Mouse (Mus musculus): Measurements from ENCODE around the gene Dcbld2.

Gene Dcbld2

DNA sequence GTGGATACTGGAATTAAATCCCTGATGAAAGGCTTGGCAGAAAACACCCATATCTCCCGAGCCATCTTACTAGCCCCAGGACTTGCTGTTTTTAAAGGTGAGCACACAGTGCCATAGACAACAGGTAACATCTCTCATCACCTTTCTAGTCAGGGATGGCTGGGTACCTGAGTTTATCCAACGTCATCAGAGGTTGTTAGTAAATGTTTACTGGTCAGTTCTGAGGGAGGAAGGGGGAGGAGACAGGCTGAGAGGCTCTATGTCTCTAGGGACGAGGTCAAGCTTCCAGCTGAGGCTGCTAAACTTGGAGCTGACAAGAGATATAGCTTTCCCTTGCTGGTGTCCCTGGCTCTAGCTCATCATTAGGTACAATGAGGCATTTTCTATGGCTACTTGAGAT lies 74.1 kb downstream of the Dcbld2 start:
- DNase-seq (ENCODE audit: low read depth, low spot score), result no peak

DNA sequence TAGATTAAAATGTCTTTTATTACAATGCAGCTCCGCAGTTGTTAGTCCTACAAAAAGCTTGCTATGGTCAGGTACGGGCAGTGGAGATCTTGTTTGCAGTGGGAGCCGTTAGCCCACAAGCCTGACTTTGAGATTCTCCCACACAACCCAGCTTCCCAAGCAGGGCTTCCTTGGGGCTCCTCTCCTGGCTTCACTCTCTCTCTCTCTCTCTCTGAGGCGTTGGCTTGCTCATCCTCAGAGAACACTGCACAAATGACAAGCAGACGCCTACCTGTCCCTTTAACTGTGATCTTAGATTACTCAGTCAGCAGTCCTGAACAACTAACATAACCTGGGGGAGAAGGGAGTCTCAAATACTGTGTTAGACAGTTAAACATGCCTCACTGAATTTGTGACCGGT lies 79.6 kb downstream of the Dcbld2 start:
- DNase-seq (ENCODE audit: low read depth, low spot score), result no peak

DNA sequence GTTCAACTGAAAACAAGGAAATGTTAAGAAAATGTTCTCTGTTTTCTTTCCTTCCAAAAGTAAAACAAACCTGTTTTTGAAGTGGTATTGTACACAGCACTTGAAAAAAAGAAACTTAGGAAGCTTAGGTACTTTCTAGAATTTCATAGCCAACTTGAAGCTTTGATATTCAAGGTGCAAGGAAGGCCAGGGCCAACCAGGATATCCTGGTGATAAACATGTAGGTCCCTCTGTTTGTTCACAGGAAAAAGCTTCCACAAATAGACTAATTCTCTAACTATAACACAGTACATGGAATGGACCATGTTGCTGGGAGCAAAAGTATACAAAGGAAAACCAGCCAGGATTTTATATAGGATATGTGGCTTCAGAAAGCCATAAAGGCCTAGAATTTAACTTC lies 88.5 kb downstream of the Dcbld2 start:
- DNase-seq (ENCODE audit: low read depth, low spot score), result no peak

DNA sequence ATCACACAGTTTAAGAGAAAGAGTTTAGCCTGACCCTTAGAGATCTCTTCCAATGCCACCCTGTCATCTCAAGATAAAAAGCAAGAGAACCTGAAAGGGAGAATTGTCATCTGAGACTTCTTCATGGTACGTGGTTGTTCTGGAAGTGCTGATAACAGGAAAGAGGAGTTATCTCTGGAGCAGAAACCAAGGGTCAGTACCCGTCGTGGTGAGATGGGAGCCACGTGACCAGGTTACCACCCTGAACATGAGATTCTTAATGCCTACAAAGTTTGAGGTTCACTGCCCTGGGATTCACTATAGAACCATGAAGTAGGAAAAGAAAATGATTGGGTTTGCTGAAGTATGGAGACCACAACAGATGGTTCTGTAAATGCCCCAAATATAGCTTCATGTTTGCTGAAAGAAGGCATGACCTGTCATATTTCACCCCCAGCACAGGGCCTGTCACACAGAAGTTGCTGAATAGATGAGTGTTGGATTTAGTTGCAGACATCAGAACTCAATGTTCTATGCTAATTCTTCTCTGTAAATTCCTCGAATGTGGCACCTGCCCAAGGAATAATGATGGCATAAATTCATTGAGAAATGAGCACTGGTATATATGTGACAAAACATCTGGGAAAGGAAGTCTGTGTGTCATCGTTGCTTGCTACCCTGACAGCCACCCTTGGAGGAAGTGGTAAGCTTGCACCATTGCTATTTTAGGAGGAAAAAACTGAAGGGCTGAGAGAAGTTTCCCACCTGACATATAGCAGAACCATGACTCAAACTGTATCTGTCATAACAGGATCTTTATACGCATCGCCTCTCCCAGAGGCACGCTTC lies 89.9 kb downstream of the Dcbld2 start:
- DNase-seq (ENCODE audit: low read depth, low spot score), result peak; percentile 53

DNA sequence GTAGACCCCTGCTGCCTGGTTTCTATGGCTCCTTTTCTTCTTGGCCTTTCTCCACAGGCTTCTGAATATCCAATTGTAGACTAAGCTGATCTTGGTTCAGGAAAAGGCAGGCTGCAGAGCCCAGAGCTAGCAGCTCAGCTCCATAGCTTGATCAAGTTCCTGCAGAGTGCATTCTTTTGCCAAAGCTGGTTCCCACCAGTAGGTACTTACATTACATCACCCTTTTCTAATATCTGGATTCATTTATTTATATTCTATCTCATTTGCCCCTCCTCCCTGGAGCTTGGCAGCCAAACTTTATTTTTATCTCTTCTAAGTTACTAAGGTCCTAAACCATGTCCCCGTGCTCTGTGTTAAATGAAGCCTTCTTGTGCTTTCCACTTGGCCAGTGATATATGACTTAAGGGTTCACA lies 90.9 kb downstream of the Dcbld2 start:
- DNase-seq (ENCODE audit: low read depth, low spot score), result no peak

DNA sequence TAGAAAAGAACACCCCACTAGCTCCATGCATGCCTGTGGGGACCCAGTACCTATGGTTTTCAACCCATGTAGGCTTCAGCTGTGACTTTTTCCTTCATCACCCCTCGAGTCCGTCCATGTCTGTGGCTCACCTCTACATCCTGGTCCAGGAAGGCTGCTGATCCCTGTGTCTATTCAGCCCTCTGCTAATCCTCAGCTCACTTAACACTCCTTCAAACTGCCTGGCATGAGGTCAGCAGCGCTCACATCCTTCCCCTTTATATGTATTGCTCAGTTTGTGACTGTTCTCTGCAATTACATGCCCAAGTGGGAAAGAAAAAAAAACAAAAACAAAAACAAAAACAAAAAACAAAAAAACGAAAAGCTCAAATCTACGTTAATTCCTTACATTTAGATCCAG lies 91.4 kb downstream of the Dcbld2 start:
- DNase-seq (ENCODE audit: low read depth, low spot score), result no peak

DNA sequence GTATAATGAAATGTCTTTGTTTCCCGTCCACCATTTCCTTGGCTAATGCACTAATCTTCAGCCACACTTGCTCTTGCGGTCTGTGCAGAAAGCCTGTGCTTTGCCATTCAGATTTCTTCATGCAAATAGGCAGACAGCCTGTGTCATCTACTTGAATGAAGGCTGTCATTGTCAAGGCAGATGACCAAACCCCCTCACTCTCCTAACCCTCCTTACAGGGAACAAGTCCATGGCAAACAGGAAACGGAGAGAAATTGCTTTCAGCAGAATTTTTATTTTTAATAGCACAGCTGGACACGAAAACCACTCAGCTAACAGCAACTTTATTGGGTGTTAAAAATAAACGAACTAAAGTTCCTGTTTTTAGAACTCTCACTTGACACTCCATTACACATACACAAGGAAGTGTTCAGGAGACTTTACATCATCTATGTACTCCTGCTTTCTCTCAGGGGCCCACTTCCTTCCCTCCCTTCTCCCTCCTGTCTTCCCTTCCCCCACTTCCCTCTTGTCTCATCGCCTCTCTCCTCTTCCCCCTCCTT lies 93.6 kb downstream of the Dcbld2 start:
- peak; percentile 20 for DNase-seq (ENCODE audit: low read depth, low spot score)

DNA sequence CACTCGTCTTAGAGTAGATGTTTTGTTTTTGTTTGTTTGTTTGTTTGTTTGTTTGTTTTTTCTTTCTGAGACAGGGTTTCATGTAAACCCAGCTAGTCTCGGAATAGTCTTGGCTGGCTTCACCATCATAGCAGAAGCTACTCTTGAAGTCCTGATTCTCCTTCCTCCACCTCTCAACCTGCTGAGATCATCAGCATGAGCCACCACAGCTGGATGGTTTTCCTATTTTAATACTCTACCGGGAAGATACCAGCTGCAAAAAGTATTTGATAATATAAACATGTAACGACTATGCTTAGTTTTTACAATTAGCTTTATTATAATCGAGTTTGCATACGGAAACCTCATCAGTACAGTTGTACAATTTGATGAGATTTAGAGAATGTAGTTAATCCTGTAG lies 94.3 kb downstream of the Dcbld2 start:
- no peak for DNase-seq (ENCODE audit: low read depth, low spot score)

DNA sequence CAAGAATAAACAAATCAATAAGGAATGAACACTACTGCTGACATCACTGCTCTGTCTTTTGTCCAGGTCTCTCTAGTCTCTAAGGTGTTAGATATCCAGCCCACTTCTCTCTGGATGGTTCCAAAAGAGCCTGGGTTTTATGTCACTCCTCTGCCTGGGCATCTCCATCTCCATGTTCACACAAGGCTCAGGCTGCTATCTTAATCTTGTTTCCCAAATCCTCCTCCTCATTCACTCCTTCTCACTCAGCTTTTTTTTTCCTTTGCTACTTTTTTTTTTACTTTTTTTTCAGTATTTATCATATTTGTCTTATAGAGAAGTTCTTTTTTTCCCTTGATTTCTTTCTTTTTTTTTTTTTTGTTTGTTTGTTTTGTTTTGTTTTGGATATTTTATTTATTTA lies 96.7 kb downstream of the Dcbld2 start:
- no peak for DNase-seq (ENCODE audit: low read depth, low spot score)

DNA sequence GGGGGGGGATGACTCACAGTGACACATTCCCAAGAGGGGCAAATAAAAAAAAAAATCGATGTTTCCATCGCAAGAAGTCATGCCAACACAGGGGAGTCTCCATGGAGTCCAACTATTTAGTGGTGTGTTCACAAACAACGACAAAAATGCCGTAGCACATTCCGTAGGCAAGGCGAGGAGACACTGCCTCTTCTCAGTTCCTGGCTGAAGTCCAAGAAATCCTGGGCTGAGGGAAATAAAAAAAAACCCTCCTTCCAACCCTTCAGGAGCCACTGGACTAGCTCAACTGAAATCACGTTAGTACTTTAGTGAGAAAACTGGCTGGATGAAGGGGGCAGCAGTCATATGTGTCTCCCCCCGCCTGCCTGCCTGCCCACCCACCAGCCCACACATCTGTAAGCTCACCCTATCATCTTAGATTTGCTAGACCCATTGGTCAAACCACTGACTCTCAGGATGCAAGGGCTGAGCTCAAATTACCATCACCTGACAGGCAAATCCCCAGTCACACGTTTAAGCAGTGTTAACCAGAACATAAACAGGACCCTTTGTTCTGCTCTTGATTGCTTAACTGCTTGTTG lies 104.0 kb downstream of the Dcbld2 start:
- DNase-seq (ENCODE audit: low read depth, low spot score), result no peak

DNA sequence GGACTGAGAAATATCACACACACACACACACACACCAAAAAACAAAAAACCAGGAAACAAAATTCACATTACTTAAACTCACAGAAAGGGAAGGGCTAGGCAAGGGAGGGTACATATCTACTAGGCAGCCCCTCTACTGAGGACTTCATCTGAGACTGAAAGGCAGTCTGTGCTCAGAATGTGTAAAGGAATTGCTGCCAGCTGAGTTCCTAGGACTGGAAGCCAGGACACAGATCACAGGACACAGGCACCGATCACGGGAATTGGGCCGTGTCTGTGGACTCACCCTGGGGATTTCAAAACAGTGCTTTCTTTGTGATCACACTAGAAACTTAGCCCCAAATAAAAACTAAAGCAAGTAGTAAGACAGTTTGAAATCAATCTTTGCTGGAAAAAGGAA lies 104.6 kb downstream of the Dcbld2 start:
- DNase-seq (ENCODE audit: low read depth, low spot score), result no peak

DNA sequence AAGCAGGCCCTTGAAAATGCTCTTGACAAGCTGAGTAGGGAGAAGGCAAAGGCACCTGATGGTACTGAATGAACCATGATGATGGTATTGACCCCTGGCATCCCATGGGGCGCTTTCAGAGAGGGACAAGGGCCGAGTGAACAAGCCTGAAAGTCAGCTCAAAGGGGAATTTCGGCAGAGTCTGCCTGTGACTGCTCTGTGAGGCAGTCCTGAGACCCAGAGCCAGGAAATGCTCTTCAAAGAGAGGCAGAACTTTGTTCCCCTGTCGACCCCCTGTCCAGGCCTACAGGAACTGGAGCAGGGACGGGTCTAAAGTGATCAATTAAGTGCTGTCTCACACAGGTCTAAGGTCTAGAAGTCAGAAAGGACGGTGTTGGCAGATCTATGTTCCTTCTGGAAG lies 105.5 kb downstream of the Dcbld2 start:
- no peak for DNase-seq (ENCODE audit: low read depth, low spot score)

DNA sequence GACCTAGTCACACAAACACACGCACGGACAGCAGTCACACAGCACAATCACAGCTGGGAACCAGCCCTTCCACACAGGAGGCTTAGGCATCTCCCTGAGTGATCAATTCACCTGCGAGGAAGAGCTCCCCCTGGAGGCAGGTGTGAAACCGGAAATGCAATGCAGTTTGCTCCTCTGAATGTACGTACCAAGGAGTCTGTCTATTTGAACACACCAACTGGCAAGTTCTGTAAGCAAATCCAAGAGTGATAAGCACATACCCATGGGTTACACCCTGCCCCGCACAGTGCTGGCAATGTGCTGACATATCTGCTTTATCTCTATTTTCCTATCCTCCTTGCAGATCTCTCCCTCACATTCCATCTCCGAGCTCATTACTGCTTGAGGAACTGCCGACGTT lies 106.3 kb downstream of the Dcbld2 start:
- DNase-seq (ENCODE audit: low read depth, low spot score), result peak; percentile 80

DNA sequence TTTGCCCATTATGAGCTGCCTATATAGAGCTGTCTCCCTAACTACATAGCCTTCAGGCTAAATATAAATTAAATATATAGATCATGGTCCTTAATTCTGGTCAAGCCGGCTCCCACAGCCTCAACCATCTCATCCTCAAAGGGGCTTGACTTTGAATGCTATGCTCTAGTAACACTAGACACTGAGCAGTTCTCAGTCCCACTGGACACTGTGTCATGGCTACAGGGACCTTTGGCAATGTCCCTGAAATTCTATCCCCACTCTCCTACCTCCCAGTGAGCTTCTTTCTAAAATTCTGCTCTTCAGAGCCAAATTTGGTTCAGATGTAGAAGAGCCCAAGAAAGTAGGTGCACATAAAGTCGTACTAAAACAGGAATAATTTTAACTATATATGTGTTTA lies 107.9 kb downstream of the Dcbld2 start:
- DNase-seq (ENCODE audit: low read depth, low spot score), result no peak

DNA sequence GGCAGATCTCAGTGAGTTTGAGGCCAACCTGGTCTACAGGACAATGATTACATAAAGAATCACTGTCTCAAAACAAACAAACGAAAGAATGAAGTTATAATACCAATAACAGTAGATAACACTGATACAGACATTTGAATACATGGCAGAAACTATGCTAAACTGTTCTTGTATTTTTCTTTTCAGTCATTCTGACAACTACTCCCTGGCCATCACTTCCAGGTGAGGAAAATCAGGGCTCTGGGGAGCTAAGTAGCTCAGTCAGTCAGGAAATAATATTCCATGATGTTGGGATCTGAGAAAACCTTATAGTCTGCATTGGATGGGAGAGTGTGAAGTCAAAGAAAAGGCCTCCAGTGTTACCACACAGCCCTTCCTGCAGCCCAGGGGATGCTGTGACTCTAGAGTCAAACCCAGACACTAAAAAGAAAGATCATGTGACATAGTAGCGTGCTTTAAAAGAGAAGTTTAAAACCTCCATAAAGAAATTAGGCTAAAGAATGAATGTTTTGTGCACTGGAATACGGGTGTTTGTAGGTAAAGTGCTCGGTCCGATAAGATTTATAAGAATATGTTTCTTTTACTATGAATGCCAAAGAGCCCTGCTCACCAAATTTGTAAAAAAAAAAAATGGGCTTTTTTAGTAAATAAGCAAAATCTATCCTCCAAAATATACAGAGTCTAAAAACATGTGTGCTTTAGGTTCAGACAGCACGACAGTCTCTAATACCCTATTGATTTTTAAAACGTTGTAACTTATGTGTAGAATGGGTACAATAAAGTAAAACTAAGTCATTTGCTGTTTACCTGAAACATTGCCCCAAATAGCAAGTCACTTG lies 108.9 kb downstream of the Dcbld2 start:
- no peak for DNase-seq (ENCODE audit: low read depth, low spot score)

Measured in CD4-positive, CD25-positive, alpha-beta regulatory T cell, adult 2 months (primary cell).